Mouse (Mus musculus): ENCODE results near the gene Large1. TPM values are rescaled to one million over a fixed set of nuclear protein-coding genes. Genes with fewer than 3 reads are reported as not detected.

Large1 gene
- polyA plus RNA-seq, 1 experiment: 4.4 TPM

DNA sequence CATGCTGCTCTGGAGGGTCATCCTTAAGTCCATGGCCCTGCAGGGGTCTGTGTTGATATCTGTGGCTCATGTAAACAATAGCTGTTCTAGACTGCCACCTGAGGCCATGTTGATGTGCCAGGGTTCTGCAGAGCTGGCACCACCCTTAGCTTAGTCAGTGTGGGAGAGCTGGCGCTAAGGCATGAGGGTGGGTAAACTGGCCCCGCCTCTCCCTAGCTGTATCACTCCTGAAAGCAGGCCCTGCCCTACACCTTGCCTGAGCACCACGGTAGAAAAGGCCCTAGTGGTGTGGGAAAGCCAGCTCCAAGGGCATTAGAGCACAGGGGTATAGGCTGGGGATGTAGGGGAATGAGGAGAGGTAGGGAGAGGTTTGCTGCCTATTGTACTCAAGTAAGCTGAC, 191.3 kb downstream of the Large1 start:
- Histone ChIP-seq H3K36me3 (ENCODE audit: control insufficient read depth, insufficient read depth, low read length) (no peaks in the 10 kb centered on the region), H3K4me1 (replicated peaks; ENCODE audit: control insufficient read depth, insufficient read depth, low read length) (peaks cover 4% of the 10 kb centered on the region; the same call in 1 of the 2 replicates), H3K27me3 (ENCODE audit: control insufficient read depth, insufficient read depth, low read length) (no peaks in the 10 kb centered on the region), H3K4me3 (ENCODE audit: control insufficient read depth, insufficient read depth, low read length) (no peak overlapping the region), H3K27ac (ENCODE audit: control insufficient read depth, insufficient read depth, low read length) (no peak overlapping the region)
- TF ChIP-seq POLR2A (IDR thresholded peaks at IDR 0.05; ENCODE audit: control insufficient read depth, extremely low read depth, insufficient read depth, low read length, poor library complexity): no peak
- no peak for TF ChIP-seq CTCF (IDR thresholded peaks at IDR 0.05; ENCODE audit: borderline replicate concordance, control insufficient read depth, extremely low read depth, insufficient read depth, low read length, poor library complexity)
- DNase-seq: no peak
- WGBS: 62% methylated on average over 3 of the region's 3 CpGs

DNA sequence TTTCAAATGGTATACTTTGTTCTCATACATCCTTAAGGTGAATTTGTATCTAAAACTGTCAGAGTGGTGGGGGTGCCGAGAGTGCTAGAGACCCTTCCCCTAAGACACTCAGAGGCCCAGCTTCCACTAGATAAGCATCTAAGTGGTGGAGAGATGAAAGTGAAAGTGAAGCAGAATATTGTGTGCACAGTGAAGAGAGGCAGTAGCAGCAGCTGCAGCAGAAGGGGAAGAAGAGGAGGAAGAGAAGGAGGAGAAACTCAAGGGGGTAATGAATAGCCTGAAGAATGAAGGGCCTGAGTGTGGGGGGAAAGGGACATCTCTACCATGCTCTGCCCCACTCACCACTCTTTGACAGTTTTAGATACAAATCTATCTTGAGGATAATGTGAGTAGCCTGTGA, 191.8 kb downstream of the Large1 start:
- H3K27ac ChIP-seq (ENCODE audit: control insufficient read depth, insufficient read depth, low read length): no peak overlapping the region
- H3K4me3 ChIP-seq (ENCODE audit: control insufficient read depth, insufficient read depth, low read length): no peak overlapping the region
- WGBS: 11% methylated on average over 1 of the region's 1 CpGs
- peaks cover 4% of the 10 kb centered on the region; the same call in 1 of the 2 replicates for H3K4me1 ChIP-seq (replicated peaks; ENCODE audit: control insufficient read depth, insufficient read depth, low read length)
- DNase-seq: no peak
- TF ChIP-seq POLR2A (IDR thresholded peaks at IDR 0.05; ENCODE audit: control insufficient read depth, extremely low read depth, insufficient read depth, low read length, poor library complexity): no peak
- TF ChIP-seq CTCF (IDR thresholded peaks at IDR 0.05; ENCODE audit: borderline replicate concordance, control insufficient read depth, extremely low read depth, insufficient read depth, low read length, poor library complexity): no peak
- no peaks in the 10 kb centered on the region for H3K27me3 ChIP-seq (ENCODE audit: control insufficient read depth, insufficient read depth, low read length)
- no peaks in the 10 kb centered on the region for H3K36me3 ChIP-seq (ENCODE audit: control insufficient read depth, insufficient read depth, low read length)

DNA sequence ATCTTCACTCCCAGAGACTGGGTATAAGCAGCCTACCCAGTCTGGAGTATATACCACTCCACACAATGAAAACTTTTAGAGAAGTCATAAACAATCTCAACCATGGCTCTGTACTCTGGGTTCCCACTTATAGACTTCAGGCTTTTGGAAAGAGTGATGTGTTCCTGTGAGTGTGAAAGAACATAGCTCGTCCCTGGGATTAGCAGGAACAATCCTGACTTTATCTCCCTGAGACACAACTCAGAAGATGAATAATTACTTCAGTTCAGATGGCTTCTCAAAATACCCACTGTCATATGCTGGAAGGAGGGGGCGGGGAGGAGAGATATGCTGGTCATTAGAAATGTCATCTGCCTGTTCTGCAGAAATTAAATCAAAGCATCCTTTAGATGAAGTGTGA, 192.4 kb downstream of the Large1 start:
- whole genome bisulfite sequencing: 64% methylated on average over 2 of the region's 2 CpGs
- no peak for DNase-seq
- TF ChIP-seq CTCF (IDR thresholded peaks at IDR 0.05; ENCODE audit: borderline replicate concordance, control insufficient read depth, extremely low read depth, insufficient read depth, low read length, poor library complexity) (no peak), POLR2A (IDR thresholded peaks at IDR 0.05; ENCODE audit: control insufficient read depth, extremely low read depth, insufficient read depth, low read length, poor library complexity) (no peak)

DNA sequence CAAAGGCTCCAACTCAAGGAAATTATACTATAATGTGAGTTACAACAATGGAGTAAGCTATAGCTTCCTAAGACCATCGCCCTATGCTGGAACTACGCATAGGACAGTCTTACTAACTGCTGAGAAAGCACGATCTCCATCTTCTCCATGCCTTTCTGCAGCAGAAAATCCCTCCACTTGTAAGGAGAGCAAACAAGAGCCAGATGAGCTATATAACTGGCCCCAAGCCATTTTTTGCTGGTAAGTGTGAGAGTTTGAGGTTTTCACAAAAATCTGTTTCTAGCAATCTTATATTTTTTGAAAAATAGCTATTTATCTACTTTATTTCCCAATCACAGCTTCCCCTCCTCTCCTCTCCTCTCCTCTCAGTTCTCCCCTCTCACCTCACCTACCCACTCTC, 206.1 kb downstream of the Large1 start:
- H3K27ac ChIP-seq (ENCODE audit: control insufficient read depth, insufficient read depth, low read length): no peak overlapping the region
- 98% methylated on average over 3 of the region's 3 CpGs for WGBS
- no peaks in the 10 kb centered on the region for H3K4me1 ChIP-seq (replicated peaks; ENCODE audit: control insufficient read depth, insufficient read depth, low read length)
- no peaks in the 10 kb centered on the region for H3K27me3 ChIP-seq (ENCODE audit: control insufficient read depth, insufficient read depth, low read length)
- no peak for DNase-seq
- no peak overlapping the region for H3K4me3 ChIP-seq (ENCODE audit: control insufficient read depth, insufficient read depth, low read length)
- TF ChIP-seq POLR2A (IDR thresholded peaks at IDR 0.05; ENCODE audit: control insufficient read depth, extremely low read depth, insufficient read depth, low read length, poor library complexity) (no peak), CTCF (IDR thresholded peaks at IDR 0.05; ENCODE audit: borderline replicate concordance, control insufficient read depth, extremely low read depth, insufficient read depth, low read length, poor library complexity) (no peak)
- H3K36me3 ChIP-seq (ENCODE audit: control insufficient read depth, insufficient read depth, low read length): no peaks in the 10 kb centered on the region

More for the DNA sequence above, 192.4 kb downstream of the Large1 start:
- H3K36me3 ChIP-seq (ENCODE audit: control insufficient read depth, insufficient read depth, low read length): no peaks in the 10 kb centered on the region
- H3K27me3 ChIP-seq (ENCODE audit: control insufficient read depth, insufficient read depth, low read length): no peaks in the 10 kb centered on the region
- no peak overlapping the region for H3K27ac ChIP-seq (ENCODE audit: control insufficient read depth, insufficient read depth, low read length)
- H3K4me1 ChIP-seq (replicated peaks; ENCODE audit: control insufficient read depth, insufficient read depth, low read length): peaks cover 4% of the 10 kb centered on the region; the same call in 1 of the 2 replicates
- no peak overlapping the region for H3K4me3 ChIP-seq (ENCODE audit: control insufficient read depth, insufficient read depth, low read length)

DNA sequence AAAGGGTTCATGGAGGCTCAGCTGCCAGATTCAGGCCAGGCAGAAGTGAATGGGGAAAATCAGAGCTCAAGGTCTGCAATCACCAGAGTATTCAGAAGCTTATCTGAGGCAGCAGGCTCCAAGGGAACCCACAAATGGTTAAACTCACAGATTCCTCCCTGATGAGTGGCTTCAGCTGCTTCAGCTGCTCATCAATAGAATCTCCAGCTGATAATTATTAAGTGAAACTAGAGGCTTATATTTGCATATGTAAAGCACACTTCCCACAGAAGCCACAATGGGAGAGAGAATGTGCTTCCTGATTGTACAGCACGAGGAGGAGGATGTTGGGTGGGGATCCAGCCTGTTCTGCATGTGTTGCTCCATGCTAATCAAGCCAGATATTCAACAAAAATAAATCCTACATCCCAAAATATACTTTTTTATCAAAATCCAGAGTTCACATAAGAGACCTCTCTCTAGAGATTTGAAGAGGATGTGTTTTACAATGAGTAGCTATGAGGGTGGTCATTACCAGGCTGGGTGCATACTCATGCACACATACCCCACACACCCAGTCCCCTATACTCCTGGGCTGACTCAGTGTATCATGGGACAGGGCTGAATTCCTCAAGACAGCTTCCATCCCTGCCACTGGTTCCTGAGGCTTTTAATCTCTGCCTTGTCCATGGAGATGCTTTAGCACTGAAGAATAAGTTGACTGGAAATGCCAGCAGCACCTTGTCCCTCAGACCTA, 210.5 kb downstream of the Large1 start:
- Histone ChIP-seq H3K4me1 (replicated peaks; ENCODE audit: control insufficient read depth, insufficient read depth, low read length) (no peaks in the 10 kb centered on the region), H3K36me3 (ENCODE audit: control insufficient read depth, insufficient read depth, low read length) (no peaks in the 10 kb centered on the region), H3K27ac (ENCODE audit: control insufficient read depth, insufficient read depth, low read length) (no peak overlapping the region), H3K4me3 (ENCODE audit: control insufficient read depth, insufficient read depth, low read length) (no peak overlapping the region), H3K27me3 (ENCODE audit: control insufficient read depth, insufficient read depth, low read length) (no peaks in the 10 kb centered on the region)
- DNase-seq: no peak
- 23% methylated on average over 1 of the region's 1 CpGs for WGBS
- no peak for TF ChIP-seq POLR2A (IDR thresholded peaks at IDR 0.05; ENCODE audit: control insufficient read depth, extremely low read depth, insufficient read depth, low read length, poor library complexity)
- no peak for TF ChIP-seq CTCF (IDR thresholded peaks at IDR 0.05; ENCODE audit: borderline replicate concordance, control insufficient read depth, extremely low read depth, insufficient read depth, low read length, poor library complexity)

DNA sequence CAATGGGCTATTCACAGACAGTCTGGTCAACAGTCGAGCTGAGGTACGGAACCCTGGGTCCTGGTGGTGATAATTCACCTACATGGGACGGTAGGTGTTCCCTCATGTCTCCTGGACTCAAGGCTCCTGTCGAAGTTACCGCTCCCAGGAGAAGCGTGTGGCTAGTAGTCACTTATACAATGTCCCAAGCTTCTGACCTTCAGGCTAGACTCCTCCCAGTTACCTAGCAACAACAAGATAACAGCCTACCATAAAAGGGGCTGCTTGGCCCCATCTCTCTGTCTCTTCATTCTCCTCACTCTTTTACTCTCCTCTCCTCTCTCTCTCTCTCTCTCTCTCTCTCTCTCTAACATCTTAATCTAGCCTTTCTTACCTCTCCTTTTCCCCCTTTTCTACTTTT, 217.9 kb downstream of the Large1 start:
- Histone ChIP-seq H3K4me1 (replicated peaks; ENCODE audit: control insufficient read depth, insufficient read depth, low read length) (no peaks in the 10 kb centered on the region), H3K4me3 (ENCODE audit: control insufficient read depth, insufficient read depth, low read length) (no peak overlapping the region), H3K27ac (ENCODE audit: control insufficient read depth, insufficient read depth, low read length) (no peak overlapping the region), H3K36me3 (ENCODE audit: control insufficient read depth, insufficient read depth, low read length) (no peaks in the 10 kb centered on the region), H3K27me3 (ENCODE audit: control insufficient read depth, insufficient read depth, low read length) (no peaks in the 10 kb centered on the region)
- DNase-seq: no peak
- TF ChIP-seq CTCF (IDR thresholded peaks at IDR 0.05; ENCODE audit: borderline replicate concordance, control insufficient read depth, extremely low read depth, insufficient read depth, low read length, poor library complexity): no peak
- 93% methylated on average over 6 of the region's 6 CpGs for WGBS

DNA sequence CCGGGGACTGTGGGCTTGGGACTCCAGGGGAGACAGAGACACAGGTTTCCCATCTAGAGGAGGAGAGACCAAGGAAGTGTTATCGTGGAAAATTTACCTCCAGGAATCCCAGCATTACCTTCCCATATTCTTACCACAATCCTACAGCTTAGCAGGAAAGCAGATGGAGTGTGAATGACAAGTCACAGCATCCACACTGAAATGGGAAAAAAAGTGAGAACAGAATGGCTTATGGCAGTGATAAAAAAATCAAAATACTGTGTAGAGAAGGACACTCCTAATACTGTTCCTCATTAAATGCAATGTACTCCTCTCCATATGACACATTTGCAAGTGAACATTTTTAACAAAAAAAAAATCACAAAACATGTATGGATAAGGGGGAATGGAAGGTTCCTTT, 221.3 kb downstream of the Large1 start:
- no peaks in the 10 kb centered on the region for H3K36me3 ChIP-seq (ENCODE audit: control insufficient read depth, insufficient read depth, low read length)
- no peak overlapping the region for H3K27ac ChIP-seq (ENCODE audit: control insufficient read depth, insufficient read depth, low read length)
- H3K4me3 ChIP-seq (ENCODE audit: control insufficient read depth, insufficient read depth, low read length): no peak overlapping the region
- TF ChIP-seq POLR2A (IDR thresholded peaks at IDR 0.05; ENCODE audit: control insufficient read depth, extremely low read depth, insufficient read depth, low read length, poor library complexity) (no peak), CTCF (IDR thresholded peaks at IDR 0.05; ENCODE audit: borderline replicate concordance, control insufficient read depth, extremely low read depth, insufficient read depth, low read length, poor library complexity) (no peak)
- 97% methylated on average over 2 of the region's 2 CpGs for WGBS
- DNase-seq: no peak
- H3K4me1 ChIP-seq (replicated peaks; ENCODE audit: control insufficient read depth, insufficient read depth, low read length): no peaks in the 10 kb centered on the region
- H3K27me3 ChIP-seq (ENCODE audit: control insufficient read depth, insufficient read depth, low read length): no peaks in the 10 kb centered on the region

Data from thymus, adult 2 months (tissue).